Mouse (Mus musculus) erythroblast, embryonic 14.5 days (primary cell): ENCODE data around the gene Syngr4. TPM values are rescaled to one million over a fixed set of nuclear protein-coding genes. Genes with fewer than 3 reads are reported as not detected.
"Not testable (repeated sequence)": the region's sequence is repeated elsewhere in the genome, so short reads cannot be mapped to it uniquely, and the experiment has no call there.

ENCODE experiments used
- H3K27me3 ChIP-seq: 2 replicates; pipeline ENCODE4 v1.6.1; 2012; ENCODE audit warnings: inconsistent platforms; ENCODE audit not compliant: control insufficient read depth
- H3K36me3 ChIP-seq: 2 replicates; pipeline ENCODE4 v1.6.1; 2012; ENCODE audit warnings: mild to moderate bottlenecking, inconsistent platforms; ENCODE audit not compliant: control insufficient read depth
- H3K4me1 ChIP-seq: 2 replicates; pipeline ENCODE4 v1.6.1; 2012; ENCODE audit warnings: inconsistent platforms; ENCODE audit not compliant: control insufficient read depth
- H3K4me3 ChIP-seq: replicated peaks from 2 replicates; pipeline ENCODE3; 2012; ENCODE audit warnings: moderate library complexity, mild to moderate bottlenecking, inconsistent platforms
- H3K9me3 ChIP-seq: 2 replicates; pipeline ENCODE4 v1.6.1; 2012; ENCODE audit warnings: low read length, inconsistent platforms, mixed read lengths; ENCODE audit not compliant: control insufficient read depth
- GATA1 ChIP-seq: IDR thresholded peaks from 2 replicates; pipeline ENCODE4 v1.6.1; 2012; ENCODE audit warnings: low read length, inconsistent platforms, mixed read lengths
- TAL1 ChIP-seq: IDR thresholded peaks from 3 replicates; pipeline ENCODE4 v1.6.1; 2012; ENCODE audit warnings: low read length, inconsistent platforms, mixed read lengths
- polyA plus RNA-seq: library from polyadenylated mRNA; stranded (reverse); fragments of >175 nt; gene quantifications from 2 replicates; pipeline ENCODE4 v1.2.3, GENCODE M21; 2012

The Syngr4 gene
- 1.1 and 1.2 TPM in 2 replicates for polyA plus RNA-seq

DNA sequence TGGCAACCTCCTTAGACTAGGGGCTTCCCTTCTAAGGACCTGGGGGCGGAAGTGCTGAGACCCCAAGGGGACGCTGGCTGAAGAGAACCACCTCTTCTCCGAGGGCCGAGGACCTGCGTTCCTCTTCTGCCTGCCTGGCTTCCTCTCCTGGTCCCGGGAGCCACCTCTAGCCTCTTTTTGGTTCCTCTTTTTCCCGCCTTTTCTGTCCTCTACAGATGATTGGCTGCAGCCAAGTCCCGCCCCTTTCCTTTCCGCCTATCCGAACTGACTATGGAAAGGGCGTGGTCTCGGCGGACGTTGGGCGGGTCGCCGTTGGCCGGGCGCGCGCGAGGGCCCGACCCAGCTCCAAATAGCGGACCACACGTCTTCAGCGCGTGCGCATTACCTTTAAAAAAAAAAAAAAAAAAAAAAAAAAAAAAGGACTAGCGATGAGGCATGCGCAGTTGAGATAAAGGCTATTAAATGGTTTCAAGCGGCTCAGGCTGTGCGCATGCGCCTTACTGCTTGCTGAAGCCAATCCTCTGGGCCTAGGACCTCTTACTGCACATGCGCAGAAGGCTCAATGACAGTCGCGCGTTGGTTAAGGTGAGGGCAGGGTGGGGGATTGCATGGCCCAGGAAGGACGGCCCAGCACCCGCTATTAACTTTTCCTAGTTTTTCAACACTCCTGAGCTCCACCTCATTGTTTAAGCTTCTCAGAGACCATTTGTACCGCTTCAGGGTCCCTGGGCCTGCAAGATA, at the start of gene Syngr4, which contains the start of gene Tmem143:
Syngr4 (minus strand) TSS at position 198 of the 741 bp plus-strand sequence.
Tmem143 (plus strand) TSS at position 425 of the 741 bp plus-strand sequence.
- TF ChIP-seq TAL1 (peak; percentile 23; the same call in 1 of the 3 replicates), GATA1 (peak; percentile 46; the same call in 1 of the 2 replicates)
- Histone ChIP-seq H3K4me1 (peaks cover 33% of the 10 kb centered on the region), H3K4me3 (peak within 1 kb of the TSS; percentile 65), H3K27me3 (peaks cover 2% of the 10 kb centered on the region; the same call in 1 of the 2 replicates), H3K9me3 (peaks cover 2% of the 10 kb centered on the region; the same call in 1 of the 2 replicates), H3K36me3 (no peaks in the 10 kb centered on the region; the same call in 1 of the 2 replicates)

DNA sequence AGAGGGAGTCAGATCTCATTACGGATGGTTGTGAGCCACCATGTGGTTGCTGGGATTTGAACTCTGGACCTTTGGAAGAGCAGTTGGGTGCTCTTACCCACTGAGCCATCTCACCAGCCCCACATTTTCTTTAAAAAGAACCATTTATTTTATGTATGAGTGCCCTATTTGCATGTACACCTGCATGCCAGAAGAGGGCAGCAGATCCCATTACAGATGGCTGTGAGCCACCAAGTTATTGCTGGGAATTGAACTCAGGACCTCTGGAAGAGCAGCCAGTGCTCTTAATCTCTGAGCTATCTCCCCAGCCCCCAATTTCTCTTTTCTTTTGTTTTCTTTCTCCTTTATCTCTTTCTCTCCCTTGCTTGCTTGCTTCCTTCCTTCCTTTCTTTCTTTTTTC, 46.8 kb upstream of the Syngr4 start:
- H3K27me3 ChIP-seq, H3K9me3 ChIP-seq, H3K36me3 ChIP-seq: not testable (repeated sequence)

DNA sequence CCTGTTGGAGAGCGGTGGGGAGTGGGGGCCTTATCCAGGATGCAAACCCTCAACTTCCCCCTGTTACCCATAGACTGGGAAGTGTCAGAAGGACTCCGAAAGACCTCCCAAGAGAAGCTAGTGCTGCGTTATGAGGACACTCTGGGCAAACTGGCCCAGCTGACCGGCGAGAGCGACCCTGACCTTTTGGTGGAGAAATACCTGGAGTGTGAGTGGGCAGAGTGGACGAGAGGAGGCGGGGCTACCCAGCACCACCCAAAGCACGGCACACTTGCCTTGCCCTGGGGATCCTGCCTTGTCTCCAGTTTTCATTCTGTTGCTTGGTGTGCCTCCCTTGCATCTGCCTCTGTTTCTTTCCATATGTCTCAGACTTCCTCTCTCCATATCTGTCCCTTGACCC, 45.5 kb upstream of the Syngr4 start:
- H3K36me3 ChIP-seq = no peaks in the 10 kb centered on the region
- no peaks in the 10 kb centered on the region for H3K27me3 ChIP-seq
- no peaks in the 10 kb centered on the region for H3K4me1 ChIP-seq
- H3K9me3 ChIP-seq = no peaks in the 10 kb centered on the region
- no peak for TF ChIP-seq TAL1
- TF ChIP-seq GATA1 = no peak
- no peak overlapping the region for H3K4me3 ChIP-seq

More for the DNA sequence above, 46.8 kb upstream of the Syngr4 start:
- not testable (repeated sequence) for H3K4me3 ChIP-seq, H3K4me1 ChIP-seq

DNA sequence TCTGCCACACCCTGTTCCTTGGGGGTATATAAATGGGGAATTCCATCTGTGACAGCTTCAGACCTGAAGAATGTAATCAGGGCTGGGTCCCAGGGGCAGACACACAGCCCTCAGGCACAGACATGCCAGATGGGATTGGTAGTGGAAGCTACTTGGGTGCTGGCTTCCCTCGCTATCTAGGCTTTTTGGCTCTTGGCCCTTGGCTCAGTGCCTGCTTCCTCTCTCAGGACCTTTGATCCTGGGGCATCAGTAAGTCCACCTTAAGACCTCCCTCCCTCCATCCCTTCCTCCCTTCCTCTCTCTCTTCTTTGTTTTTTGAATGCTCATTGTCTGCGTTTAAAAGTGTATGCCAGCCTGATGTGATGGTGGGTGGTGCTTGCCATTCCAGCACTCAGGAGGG, 43.3 kb upstream of the Syngr4 start:
- H3K9me3 ChIP-seq = no peaks in the 10 kb centered on the region
- no peak overlapping the region for H3K4me3 ChIP-seq
- TF ChIP-seq GATA1 (no peak), TAL1 (no peak)
- H3K4me1 ChIP-seq = no peaks in the 10 kb centered on the region
- no peaks in the 10 kb centered on the region for H3K27me3 ChIP-seq
- no peaks in the 10 kb centered on the region for H3K36me3 ChIP-seq

DNA sequence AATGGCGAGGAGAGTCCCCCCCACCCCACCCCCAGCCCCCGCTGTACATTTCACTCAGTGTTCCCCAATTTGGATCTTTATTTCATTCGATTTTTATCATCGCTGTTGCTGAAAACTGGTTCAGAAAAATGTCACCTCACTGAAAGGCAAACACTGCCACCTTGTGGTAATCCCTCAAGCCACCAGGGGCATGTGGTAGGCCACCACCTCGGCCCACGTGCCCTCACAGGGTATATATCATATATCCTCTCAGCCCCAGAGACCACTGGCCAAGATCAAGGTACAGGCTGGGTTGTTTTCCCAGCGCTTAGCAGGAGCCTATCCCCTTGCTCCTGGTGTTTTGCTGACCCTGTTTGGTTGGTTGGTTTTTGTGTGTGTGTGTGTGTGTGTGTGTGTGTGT, 38.6 kb upstream of the Syngr4 start:
- Histone ChIP-seq H3K4me1 (no peaks in the 10 kb centered on the region), H3K27me3 (no peaks in the 10 kb centered on the region), H3K36me3 (no peaks in the 10 kb centered on the region), H3K4me3 (no peak overlapping the region), H3K9me3 (peaks cover 13% of the 10 kb centered on the region)
- TF ChIP-seq GATA1 (no peak), TAL1 (no peak)

DNA sequence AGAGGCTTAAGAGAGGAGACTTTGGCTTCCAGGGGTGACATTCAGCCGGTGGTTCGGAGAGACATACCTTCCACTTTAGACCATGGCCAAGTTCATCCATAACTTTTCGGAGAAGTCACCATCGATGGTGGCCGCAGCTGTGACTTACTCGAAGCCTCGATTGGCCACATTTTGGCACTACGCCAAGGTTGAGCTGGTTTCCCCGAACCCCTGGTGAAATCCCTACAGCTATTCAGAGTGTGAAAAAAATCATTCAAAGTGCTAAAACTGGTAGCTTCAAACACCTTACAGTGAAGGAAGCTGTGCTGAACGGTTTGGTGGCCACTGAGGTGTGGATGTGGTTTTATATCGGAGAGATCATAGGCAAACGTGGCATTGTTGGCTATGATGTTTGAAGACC, 37.3 kb upstream of the Syngr4 start:
- not testable (repeated sequence) for H3K27me3 ChIP-seq, H3K4me3 ChIP-seq, H3K4me1 ChIP-seq, H3K36me3 ChIP-seq
- peaks cover 13% of the 10 kb centered on the region for H3K9me3 ChIP-seq

DNA sequence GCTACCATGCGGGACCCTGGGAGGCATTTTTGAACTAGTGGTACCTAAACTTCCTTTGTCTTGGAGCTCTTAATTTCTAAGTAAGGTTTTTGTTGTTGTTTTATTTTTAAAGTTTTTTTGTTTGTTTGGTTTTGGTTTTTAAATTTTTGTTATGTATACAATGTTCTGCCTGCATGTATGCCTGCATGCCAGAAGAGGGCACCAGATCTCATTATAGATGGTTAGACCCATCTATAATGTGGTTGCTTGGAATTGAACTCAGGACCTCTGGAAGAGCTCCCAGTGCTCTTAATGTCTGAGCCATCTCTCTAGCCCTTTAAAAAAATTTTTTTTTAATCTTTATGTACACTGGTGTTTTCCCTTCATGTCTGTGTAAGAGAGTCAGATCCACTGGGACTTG, 33.2 kb upstream of the Syngr4 start:
- no peaks in the 10 kb centered on the region for H3K36me3 ChIP-seq
- peaks cover 20% of the 10 kb centered on the region for H3K9me3 ChIP-seq
- no peak overlapping the region for H3K4me3 ChIP-seq
- peaks cover 13% of the 10 kb centered on the region for H3K27me3 ChIP-seq
- TF ChIP-seq GATA1 (no peak), TAL1 (no peak)
- H3K4me1 ChIP-seq = peaks cover 1% of the 10 kb centered on the region

DNA sequence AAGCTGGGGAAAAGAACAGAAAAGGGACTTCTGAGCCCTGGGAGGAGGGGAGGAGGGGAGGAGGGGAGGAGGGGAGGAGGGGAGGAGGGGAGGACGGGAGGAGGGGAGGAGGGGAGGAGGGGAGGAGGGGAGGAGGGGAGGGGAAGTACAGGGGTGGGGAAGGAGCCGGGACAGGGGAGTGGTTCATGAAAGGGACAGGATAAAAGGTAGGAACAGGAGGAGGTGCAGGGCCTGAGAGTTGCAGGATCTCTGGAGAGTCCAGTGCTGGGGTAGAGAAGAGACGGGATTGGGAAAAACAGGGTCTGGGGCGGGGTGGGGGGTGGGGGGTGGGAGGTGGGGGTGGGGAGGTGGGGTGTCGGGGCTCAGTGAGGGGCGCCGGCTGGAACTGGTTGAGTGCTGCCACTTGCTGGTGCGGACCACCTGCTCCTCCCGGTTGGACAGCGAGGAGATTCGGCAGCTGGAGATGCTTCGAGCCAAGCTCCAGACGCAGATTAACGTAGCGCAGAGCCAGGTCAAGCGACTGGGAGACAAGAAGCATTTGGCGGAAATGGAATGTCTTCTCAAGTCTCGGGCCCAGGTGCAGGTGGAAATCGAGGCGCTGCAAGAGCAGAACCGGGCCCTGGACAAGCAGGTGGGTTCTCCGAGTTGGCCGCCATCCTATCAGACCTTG, 32.2 kb upstream of the Syngr4 start:
- peaks cover 13% of the 10 kb centered on the region for H3K27me3 ChIP-seq
- no peak overlapping the region for H3K4me3 ChIP-seq
- peaks cover 20% of the 10 kb centered on the region for H3K9me3 ChIP-seq
- TF ChIP-seq GATA1 (no peak), TAL1 (no peak)
- H3K36me3 ChIP-seq = no peaks in the 10 kb centered on the region
- H3K4me1 ChIP-seq = peaks cover 10% of the 10 kb centered on the region

DNA sequence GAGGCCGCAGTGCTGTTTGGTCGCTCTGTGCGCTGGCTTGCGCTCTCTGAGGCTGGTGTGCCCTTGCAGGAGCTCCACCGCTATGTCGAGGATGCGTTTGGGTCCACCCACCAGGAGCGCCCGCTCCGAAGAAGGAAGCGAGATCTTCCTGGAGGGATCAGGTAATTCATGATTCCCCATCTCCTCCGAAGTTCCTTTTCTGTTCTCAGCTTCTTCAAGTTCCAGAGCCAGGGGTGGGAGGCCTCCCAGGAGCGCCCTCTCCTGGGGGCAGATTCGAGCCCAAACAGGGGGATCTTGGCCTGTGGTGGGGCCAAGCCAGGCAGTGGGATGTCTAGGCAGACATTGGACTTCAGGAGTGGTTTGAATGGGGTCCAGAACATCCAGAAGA, 27.9 kb upstream of the Syngr4 start:
- TF ChIP-seq TAL1 (no peak), GATA1 (no peak)
- peak overlapping the region; percentile 71 for H3K4me3 ChIP-seq
- H3K4me1 ChIP-seq = peaks cover 54% of the 10 kb centered on the region
- H3K9me3 ChIP-seq = peaks cover 7% of the 10 kb centered on the region
- peaks cover 13% of the 10 kb centered on the region for H3K27me3 ChIP-seq
- H3K36me3 ChIP-seq = no peaks in the 10 kb centered on the region
